Mouse (Mus musculus) urinary bladder, adult 2 months (tissue): ENCODE measurements around the gene Tmsb4x. TPM values are rescaled to one million over a fixed set of nuclear protein-coding genes. Genes with fewer than 3 reads are reported as not detected.

Experiments used
- DNase-seq: peaks from one replicate; pipeline ENCODE4 v3.0.0; 2022; ENCODE audit warnings: low spot score
- polyA plus RNA-seq: library from polyadenylated mRNA; depleted of rRNA; stranded (reverse); fragments of >200 nt; gene quantifications from 2 replicates; pipeline ENCODE4 v1.2.3, GENCODE M21; 2012; rRNA removed

Gene Tmsb4x
- 4,214 and 4,914 TPM in 2 replicates for polyA plus RNA-seq

- DNase-seq, result peak; percentile 70
Observed at GRCm38 (mm10) chrX:167208978-167209754, at the start of gene Tmsb4x. Gene Tmsb4x (minus strand): TSS chrX:167209315.

DNA sequence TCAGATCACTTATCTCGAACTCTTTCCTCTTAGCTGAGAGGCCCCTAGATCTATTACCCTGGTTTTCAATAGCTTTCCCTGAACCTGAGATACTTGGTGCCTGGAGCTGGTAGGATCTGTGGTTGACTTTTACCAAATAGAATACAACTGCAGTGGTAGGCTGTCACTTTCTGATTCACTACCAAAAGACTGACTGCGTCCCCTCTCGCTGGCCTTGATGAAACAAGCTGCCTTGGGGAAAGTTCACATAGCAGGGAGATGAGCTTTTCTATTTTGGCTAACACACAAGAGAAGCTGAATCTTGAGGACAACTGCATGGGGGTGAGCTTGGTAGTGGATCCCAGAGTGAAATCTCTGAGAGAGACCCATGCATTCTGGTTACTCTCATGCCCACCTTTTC lies 32.6 kb upstream of the Tmsb4x start:
- no peak for DNase-seq

DNA sequence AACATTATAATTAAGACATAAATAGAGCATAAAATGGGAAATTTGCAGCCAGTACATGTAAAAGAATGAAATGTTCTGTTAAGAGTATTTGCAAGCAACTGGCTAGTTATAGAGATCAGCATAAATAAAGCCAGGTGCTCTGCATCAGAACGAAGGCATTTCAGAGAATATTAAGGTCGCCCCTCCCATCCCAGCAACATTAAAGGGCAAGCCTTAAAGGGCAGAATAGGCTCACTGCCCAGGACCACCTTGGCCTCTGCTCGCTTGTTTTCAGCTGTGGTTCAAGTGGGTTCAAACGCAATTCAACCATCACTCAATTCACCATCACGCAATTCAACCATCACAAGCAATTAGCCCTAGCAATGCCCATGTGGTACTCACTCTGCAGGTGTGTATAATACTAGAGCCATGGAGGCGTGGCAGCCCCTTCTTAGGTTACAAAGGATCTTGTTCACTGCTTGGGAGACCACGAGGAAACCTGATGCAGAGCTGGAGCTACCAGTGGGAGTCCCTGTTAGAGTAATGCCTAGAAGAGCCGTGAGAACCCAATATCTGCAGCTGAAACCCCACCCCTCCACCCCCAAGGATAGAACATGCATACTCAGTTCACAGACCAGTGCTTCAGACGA lies 30.3 kb upstream of the Tmsb4x start:
- no peak for DNase-seq

GRCm38 (mm10) chrX:167233104-167233687 lies 24.1 kb upstream of the Tmsb4x start:
- no peak for DNase-seq

DNA sequence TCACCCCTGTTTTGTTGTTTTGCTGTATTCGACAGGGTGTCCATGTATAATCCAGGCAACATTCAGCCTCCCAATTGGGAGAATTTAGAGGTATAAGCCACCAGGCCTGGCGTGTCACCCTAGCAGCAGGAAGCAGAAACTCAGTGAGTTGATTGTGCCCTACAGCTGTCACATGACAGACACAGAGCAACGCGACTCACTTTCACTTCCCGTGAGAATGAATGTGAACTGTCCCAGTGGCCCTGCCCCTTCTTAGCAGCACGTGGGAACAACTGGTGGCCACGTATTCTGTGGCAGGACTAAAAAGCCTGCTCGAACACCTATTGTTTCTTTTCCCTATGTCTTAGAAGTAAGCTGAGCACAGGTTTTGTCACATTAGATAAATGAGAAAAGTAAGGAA lies 22.0 kb upstream of the Tmsb4x start:
- DNase-seq, result no peak

DNA sequence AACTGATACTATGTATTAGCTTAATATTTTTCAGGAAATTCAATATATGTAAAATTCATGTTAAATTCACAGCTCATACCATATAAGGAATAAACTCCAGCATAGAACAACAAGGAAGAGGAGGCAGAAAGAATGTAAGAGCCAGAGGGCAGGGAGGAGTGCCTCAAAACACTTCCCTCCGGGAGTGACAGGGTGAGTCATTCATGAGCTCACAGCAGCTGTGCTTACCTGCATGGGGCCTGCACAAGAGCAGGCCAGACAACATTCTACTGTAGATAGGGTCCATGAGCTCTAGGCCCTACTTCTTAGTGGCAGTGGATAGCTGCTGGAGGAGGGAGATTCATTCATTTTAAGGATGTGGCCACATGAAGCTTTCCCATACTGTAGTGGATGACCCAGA lies 20.7 kb upstream of the Tmsb4x start:
- no peak for DNase-seq

DNA sequence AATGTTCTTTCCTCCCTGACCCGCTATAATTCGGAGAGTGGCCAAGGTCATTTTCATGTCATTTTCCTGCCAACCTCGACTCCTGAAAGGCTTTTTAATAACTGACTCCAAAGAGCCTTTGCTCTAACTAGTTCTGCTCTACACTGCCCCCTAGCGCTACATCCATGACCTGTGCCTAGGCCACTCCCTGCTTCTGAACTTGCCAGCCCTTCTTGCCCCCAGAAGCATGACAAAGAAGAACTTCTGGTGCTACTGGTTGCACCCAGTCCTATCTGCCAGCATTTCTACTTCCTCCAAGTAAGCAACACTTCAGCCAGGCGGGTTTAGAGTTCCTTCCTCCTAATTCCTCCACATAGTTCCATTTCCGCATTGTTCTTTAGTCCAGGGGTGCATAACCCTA lies 20.1 kb upstream of the Tmsb4x start:
- no peak for DNase-seq

- no peak for DNase-seq
Observed at GRCm38 (mm10) chrX:167227756-167228155, 18.6 kb upstream of the Tmsb4x start.

DNA sequence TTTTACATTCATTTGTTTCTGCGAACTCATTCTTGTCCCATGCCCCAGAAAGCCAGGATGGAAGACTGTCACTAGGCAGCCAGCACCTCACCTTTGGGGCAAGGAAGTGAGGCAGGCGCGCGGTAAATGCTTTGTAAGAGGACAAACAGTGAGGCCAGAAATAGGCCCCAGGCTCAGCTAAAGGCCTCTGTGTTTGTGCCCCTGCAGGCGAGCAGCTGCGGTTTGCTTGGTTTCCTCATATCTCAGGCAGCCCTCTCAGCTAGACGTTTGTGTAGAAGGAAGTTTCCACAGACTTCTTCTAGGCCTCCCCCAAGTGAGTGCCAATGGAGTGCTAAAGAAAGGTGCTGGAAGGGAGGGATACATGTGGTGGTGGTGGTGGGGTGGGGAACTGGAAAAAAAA lies 18.0 kb upstream of the Tmsb4x start:
- no peak for DNase-seq

GRCm38 (mm10) chrX:167226570-167226969 lies 17.5 kb upstream of the Tmsb4x start:
- no peak for DNase-seq

DNA sequence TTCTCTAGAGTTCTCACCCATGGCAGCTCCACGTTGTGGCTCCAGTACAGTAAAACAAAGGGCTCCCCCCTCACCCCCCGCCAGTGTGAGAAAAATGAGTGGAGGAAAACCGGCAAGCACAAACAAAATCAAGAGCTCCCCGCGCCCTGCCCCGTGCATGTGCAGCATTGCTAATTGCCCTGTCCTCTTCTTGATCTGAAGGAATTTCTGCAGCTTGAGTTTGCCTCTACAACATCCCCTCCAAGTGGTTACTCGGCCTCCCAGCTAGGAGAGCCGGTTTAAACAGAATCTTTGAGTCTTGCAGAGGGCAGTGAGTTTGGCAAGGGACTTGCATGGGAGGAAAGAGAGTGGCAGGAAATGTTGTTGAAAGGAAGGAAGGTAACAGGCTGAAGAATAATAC lies 3.6 kb upstream of the Tmsb4x start:
- DNase-seq, result no peak

DNA sequence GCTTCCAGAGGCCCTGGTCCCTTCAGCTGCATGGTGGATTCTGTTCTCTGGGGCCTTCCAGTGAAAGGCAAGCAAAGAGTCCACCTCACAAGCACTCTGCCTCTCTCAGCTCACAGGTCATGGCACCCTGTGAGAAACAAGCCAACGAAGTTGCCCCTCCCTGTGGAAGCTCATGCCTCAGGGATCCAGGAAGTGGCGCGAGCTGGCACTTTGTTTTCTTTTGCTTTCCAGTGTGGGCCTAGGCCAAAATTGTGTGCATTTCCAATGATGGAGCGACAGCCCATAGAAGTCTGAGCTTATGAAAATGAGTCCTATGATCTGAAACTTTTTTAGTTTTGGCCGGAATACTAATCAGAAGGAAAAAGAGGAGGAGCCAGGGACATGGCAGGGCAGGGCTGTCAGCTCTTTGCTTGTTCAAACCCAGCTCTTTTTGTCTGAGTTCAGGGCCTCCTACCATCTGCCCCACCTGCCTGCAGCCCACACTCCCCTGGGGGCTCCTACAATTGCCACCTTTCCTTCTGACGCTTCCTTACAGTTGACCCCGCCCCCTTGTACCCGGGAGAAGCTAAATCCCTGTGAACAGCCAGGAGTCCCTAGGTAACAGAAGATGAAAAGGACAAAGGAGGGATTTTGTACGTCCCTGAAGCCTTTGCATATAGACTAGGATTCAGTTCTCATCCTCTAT lies 2.9 kb upstream of the Tmsb4x start:
- no peak for DNase-seq

DNA sequence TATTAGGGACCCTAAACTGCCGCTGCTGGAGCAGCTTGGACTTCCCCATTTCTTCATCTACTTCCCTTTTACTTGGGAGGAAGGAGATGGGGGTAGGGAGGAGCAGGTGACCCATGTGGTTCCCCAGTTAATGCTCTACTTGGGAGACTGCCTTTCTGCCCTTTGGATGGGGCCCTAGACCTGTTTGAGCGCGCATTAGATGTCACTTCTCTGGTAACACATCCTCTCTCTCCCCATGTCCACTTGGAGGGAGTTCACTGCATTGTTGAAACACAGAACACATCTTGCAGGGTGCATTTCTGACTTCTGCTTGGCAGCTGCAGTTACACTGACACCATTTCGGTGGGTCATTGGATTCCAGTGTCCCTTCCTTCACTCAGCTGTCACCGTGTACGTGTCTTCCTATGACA lies 1.2 kb upstream of the Tmsb4x start:
- no peak for DNase-seq

GRCm38 (mm10) chrX:167209828-167210227 lies 713 bp upstream of the Tmsb4x start:
- DNase-seq, result no peak

- DNase-seq, result no peak
Observed at GRCm38 (mm10) chrX:167208506-167208820, 652 bp downstream of the Tmsb4x start.

- no peak for DNase-seq
Observed at GRCm38 (mm10) chrX:167207741-167208505, 1.2 kb downstream of the Tmsb4x start.

GRCm38 (mm10) chrX:167205813-167206520 lies 3.1 kb downstream of the Tmsb4x start:
- DNase-seq, result no peak

DNA sequence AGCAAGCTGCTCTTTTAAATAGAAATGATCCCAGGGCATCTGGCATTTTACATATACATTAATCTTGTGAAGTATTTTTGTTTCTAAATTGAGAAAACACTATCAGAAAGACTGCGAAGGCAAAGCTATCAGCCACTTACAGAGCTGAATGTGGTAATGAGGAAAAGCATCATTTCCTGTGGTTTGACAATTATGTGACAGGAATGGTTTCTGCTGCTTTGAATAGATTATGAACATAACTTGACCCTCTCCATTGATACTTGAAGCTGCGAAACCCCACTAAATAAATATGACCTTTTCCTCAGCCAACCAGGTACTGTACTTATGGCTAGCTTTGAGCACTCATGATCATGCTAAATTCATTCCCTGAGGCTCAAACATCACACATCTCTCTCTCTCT lies 7.8 kb downstream of the Tmsb4x start:
- no peak for DNase-seq

DNA sequence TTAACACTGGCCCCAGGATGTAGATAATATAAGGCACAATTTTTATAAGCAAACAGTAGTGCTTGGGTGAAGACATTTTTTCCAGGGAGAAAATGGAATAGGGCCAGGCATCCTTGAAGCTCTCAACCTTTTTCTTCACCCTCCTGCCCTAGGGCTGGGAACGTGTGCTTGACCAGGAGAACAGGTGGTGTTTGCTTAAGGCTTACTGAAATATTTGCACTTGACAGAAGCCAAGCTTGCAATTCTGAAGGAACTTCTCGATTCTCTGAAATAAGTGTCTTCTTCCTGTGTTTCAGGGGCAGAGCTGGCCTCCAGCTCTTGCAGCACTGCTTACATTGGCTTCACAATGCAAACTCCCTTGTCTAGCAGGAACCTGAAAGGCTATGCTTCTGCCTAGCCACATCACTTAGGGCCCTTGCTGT lies 13.9 kb downstream of the Tmsb4x start:
- no peak for DNase-seq

DNA sequence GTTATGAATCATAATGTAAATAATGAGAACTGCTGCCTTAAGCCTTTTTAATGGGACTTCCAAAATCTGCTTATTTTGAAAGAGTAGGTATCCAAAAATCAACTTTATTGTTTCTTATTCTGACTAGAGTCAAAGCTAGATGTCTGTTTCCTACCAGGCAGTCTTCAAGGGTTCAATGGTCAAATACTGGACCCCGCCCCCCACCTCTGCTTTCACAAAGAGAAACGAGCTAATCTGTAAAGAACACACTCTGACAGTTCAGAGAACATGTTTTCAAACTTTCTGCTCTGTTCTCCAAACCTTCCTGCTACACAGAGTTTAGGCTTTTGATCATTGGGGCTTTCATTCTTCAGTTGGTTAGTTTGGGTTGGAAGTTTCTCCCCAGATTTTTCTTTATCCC lies 22.8 kb downstream of the Tmsb4x start:
- no peak for DNase-seq

DNA sequence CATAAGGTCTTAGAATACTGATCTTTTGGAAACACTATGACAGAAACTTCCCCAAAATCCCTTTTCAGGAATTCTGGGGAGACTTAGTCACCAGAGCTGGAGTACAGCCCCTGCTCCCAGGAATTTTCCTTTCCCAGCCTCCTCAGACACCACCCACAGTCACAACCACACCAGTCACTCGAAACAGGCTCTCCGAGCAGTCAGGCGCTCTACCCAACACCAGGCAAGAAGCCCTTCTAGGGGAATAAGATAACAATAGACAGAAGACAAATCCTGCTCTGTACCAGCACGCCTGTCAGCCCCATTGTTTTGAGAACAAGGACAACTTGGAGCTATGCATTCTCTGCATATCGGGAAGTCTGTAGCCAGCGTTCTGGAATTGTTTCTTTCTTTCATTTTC lies 25.6 kb downstream of the Tmsb4x start:
- DNase-seq, result no peak
